Mouse (Mus musculus): ENCODE measurements around the gene Drd4.

DNA sequence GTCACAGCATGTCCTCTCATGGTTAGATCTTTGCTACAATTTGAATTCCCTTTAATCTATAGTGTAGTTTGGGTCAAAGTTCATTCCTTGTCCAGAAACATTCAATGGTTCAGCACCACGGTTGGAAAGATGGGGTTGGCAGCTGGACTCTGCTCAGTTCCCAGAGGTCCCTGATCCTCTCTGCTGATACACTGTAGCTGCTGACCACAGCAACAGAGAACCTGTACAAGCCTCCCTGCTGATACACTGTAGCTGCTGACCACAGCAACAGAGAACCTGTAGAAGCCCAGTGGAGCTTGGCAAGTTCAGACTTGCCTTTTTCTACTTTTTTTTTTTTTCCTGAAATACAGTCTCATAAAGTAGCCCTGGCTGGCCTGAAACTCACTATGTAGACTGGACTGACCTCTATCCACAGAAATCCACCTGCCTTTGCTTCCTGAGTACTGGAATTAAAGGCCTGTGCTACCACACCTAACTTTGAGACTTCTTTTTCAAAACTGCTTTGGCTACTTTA is 25.9 kb downstream of the Drd4 start:
- TF ChIP-seq CTCF (IDR thresholded peaks at IDR 0.05; ENCODE audit: low read depth, low read length): no peak
- no peak for TF ChIP-seq GATA2 (IDR thresholded peaks at IDR 0.05; ENCODE audit: borderline replicate concordance, low read depth, low read length)
- no peak for TF ChIP-seq GATA1 (IDR thresholded peaks at IDR 0.05; ENCODE audit: borderline replicate concordance, low read length)

Measured in G1E (cell line).